9 mouse cellular contexts compared by ENCODE assay signal in the genomic region with DNA sequence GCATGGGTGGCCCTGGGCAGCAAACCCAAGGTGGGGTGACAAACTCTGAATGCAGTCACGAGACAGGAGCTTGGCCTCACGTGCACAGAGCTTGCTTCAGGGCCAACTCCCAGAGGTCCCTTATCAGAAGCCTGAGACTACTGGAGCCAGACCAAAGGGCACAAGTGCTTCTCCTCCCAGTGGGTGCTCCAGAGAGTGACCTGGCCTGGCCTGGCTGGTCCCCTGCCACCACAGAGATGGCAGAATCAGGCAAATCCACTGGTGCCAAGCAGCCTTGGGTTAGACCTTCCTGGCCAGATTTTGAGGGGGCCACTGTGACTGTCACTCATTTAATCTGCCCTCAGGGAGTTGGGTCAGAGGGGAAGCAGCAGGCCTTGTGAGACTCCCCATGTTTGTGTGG. TPM values are rescaled to one million over a fixed set of nuclear protein-coding genes. Genes with fewer than 3 reads are reported as not detected.
DNase-seq lines count a peak whose midpoint lies in the region; ATAC-seq lines count a peak whose summit lies in the region.
"Had no signal": no experiment of that assay in that cellular context is flagged by ENCODE, and none has a peak within 500 bp of the region (broad histone marks: within the 10 kb centered on the region; RNA-seq: fewer than 3 reads in every experiment).

No protein-coding gene starts in this region.

- H3K9me3 ChIP-seq in kidney, embryonic 15.5 days (replicated peaks) = no peaks in the 10 kb centered on the region
- H3K9me3 ChIP-seq in heart, embryonic 10.5 days = no peaks in the 10 kb centered on the region
- no peaks in the 10 kb centered on the region for H3K9me3 ChIP-seq in liver, embryonic 12.5 days (replicated peaks)
- H3K9me3 ChIP-seq: forebrain, embryonic 13.5 days had no signal

- H3K4me3 ChIP-seq in kidney, embryonic 15.5 days (replicated peaks) = no peak overlapping the region
- H3K4me3 ChIP-seq in heart, embryonic 10.5 days = no peak overlapping the region
- no peak overlapping the region for H3K4me3 ChIP-seq in liver, embryonic 12.5 days
- H3K4me3 ChIP-seq: forebrain, embryonic 13.5 days had no signal

- H3K9ac ChIP-seq in kidney, embryonic 15.5 days = no peak overlapping the region
- peak overlapping the region; percentile 71 for H3K9ac ChIP-seq in liver, embryonic 12.5 days
- H3K9ac ChIP-seq: forebrain, embryonic 13.5 days had no signal

- WGBS in kidney, embryonic 15.5 days = 70% methylated on average over 2 of the region's 2 CpGs
- WGBS in heart, embryonic 10.5 days = 33% methylated on average over 2 of the region's 2 CpGs
- WGBS in liver, embryonic 12.5 days (ENCODE audit: insufficient replicate concordance) = 19% methylated on average over 2 of the region's 2 CpGs

- no peak overlapping the region for H3K27ac ChIP-seq in kidney, embryonic 15.5 days
- peak overlapping the region; percentile 23; the same call in 1 of the 2 replicates for H3K27ac ChIP-seq in heart, embryonic 10.5 days
- H3K27ac ChIP-seq in liver, embryonic 12.5 days = peak overlapping the region; percentile 98
- H3K27ac ChIP-seq: forebrain, embryonic 13.5 days had no signal

- H3K27me3 ChIP-seq in kidney, embryonic 15.5 days = no peaks in the 10 kb centered on the region
- peaks cover 8% of the 10 kb centered on the region; the same call in 1 of the 2 replicates for H3K27me3 ChIP-seq in heart, embryonic 10.5 days (ENCODE audit: insufficient read depth, poor library complexity, severe bottlenecking)
- peaks cover 12% of the 10 kb centered on the region for H3K27me3 ChIP-seq in liver, embryonic 12.5 days (replicated peaks)
- H3K27me3 ChIP-seq: forebrain, embryonic 13.5 days had no signal

- no peaks in the 10 kb centered on the region for H3K4me1 ChIP-seq in kidney, embryonic 15.5 days
- peaks cover 5% of the 10 kb centered on the region; the same call in 1 of the 2 replicates for H3K4me1 ChIP-seq in heart, embryonic 10.5 days
- H3K4me1 ChIP-seq in liver, embryonic 12.5 days = peaks cover 66% of the 10 kb centered on the region
- H3K4me1 ChIP-seq: forebrain, embryonic 13.5 days had no signal

- peak; percentile 22 for DNase-seq in kidney, postnatal 10 days
- DNase-seq in heart, embryonic 10.5 days (ENCODE audit: low spot score) = no peak
- peak; percentile 65 to 74 for DNase-seq in spleen, postnatal 4 days (ENCODE audit: low spot score in 2 of 2)
- DNase-seq in left cerebral cortex, adult 9 months (ENCODE audit: low spot score in 2 of 2) = no peak
- DNase-seq in thymus, postnatal 25 days = no peak
- DNase-seq in cerebellum, adult 11 months = no peak

- no peak overlapping the region for H3K4me2 ChIP-seq in kidney, embryonic 15.5 days
- H3K4me2 ChIP-seq in liver, embryonic 12.5 days = peak overlapping the region; percentile 58
- H3K4me2 ChIP-seq: forebrain, embryonic 13.5 days had no signal

- no peak for ATAC-seq in kidney, embryonic 15.5 days (replicated peaks; ENCODE audit: low FRiP score)
- ATAC-seq in liver, embryonic 12.5 days = peak; percentile 67
- ATAC-seq: forebrain, embryonic 13.5 days had no signal

- no peaks in the 10 kb centered on the region for H3K36me3 ChIP-seq in kidney, embryonic 15.5 days
- no peaks in the 10 kb centered on the region for H3K36me3 ChIP-seq in heart, embryonic 10.5 days
- no peaks in the 10 kb centered on the region for H3K36me3 ChIP-seq in liver, embryonic 12.5 days

RNA-seq across cellular contexts. Expression of gene Asprv1, which starts 8.5 kb away (rescaled TPM):
- polyA plus RNA-seq in kidney, embryonic 15.5 days (2015; fragmentation: Nextera tagmentation; extraction: Ambion mirVana) = 2.6 and 4.5 TPM in 2 replicates
- 0.23 and 0.58 TPM in 2 replicates for polyA plus RNA-seq in heart, embryonic 10.5 days (2016; fragmentation: Nextera tagmentation; extraction: Ambion mirVana)
- polyA plus RNA-seq in liver, embryonic 12.5 days (2016; fragmentation: Nextera tagmentation; extraction: Ambion mirVana) = 0.13 TPM in 2 replicates

RNA-seq across cellular contexts. Expression of gene Mxd1, which starts 32.5 kb away (rescaled TPM):
- polyA plus RNA-seq in kidney, embryonic 15.5 days (2015; fragmentation: Nextera tagmentation; extraction: Ambion mirVana) = 10.4 and 11.9 TPM in 2 replicates
- polyA plus RNA-seq in heart, embryonic 10.5 days (2016; fragmentation: Nextera tagmentation; extraction: Ambion mirVana) = 8.9 and 9.6 TPM in 2 replicates
- 35.1 and 39.7 TPM in 2 replicates for polyA plus RNA-seq in liver, embryonic 12.5 days (2016; fragmentation: Nextera tagmentation; extraction: Ambion mirVana)

RNA-seq across cellular contexts. Expression of gene Snrnp27, which starts 47.8 kb away (rescaled TPM):
- 106 and 123 TPM in 2 replicates for polyA plus RNA-seq in kidney, embryonic 15.5 days (2015; fragmentation: Nextera tagmentation; extraction: Ambion mirVana)
- 94.8 and 112 TPM in 2 replicates for polyA plus RNA-seq in heart, embryonic 10.5 days (2016; fragmentation: Nextera tagmentation; extraction: Ambion mirVana)
- polyA plus RNA-seq in liver, embryonic 12.5 days (2016; fragmentation: Nextera tagmentation; extraction: Ambion mirVana) = 82.0 and 85.1 TPM in 2 replicates

Comparison
In these comparisons a context has a peak if more than half of its experiments do, and no peak if none do; other contexts are left out.
1. DNase-seq: peak in kidney, postnatal 10 days (single experiment) and spleen, postnatal 4 days (2 of 2); none in heart, embryonic 10.5 days (single experiment), left cerebral cortex, adult 9 months (0 of 2), thymus, postnatal 25 days (single experiment) and cerebellum, adult 11 months (single experiment).